In the genomic region with DNA sequence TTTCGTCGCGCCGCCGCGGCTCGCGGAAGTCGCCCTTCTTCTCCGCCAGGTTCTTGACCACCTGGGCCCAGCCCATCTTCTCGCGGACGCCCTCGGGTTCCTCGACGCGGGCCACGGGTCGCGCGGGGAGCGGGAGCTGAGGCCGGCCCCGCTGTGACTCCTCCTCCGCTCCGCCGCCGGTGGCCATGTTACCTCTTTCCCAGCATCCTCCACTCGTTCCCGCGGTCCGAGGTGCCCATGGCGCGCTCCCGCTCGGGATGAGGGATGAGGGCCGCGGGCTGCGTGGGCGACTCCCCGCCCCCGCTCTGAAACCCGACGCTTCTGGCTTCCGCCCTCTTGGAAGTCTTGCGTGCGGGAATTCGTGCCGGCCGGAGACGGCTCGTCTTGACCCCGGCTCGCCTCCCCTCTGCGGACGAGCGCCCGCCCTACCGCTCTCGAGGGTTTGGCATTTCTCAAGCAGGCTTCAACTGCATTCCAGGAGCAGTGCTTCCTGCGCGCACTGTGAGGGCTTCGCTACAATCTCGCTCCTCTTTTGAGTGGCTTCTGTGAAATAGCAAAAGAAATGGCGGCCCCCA, we compare ENCODE assay signal across 8 mouse cellular contexts. TPM values are rescaled to one million over a fixed set of nuclear protein-coding genes. Genes with fewer than 3 reads are reported as not detected.
DNase-seq lines count a peak whose midpoint lies in the region; ATAC-seq lines count a peak whose summit lies in the region.

TSS of gene Zcchc3 (minus strand) at position 437 of the 575 bp plus-strand sequence.

- H3K4me1 ChIP-seq in embryonic facial prominence, embryonic 11.5 days (ENCODE audit: control insufficient read depth, insufficient read depth, low read length) = peaks cover 6% of the 10 kb centered on the region
- peaks cover 16% of the 10 kb centered on the region for H3K4me1 ChIP-seq in intestine, embryonic 16.5 days (ENCODE audit: control insufficient read depth, insufficient read depth, low read length)
- peaks cover 34% of the 10 kb centered on the region for H3K4me1 ChIP-seq in megakaryocyte, embryonic 14.5 days

- H3K4me2 ChIP-seq in embryonic facial prominence, embryonic 11.5 days (ENCODE audit: low read depth, low read length) = peak within 1 kb of the TSS; percentile 90
- H3K4me2 ChIP-seq in intestine, embryonic 16.5 days (ENCODE audit: low read depth, low read length) = peak within 1 kb of the TSS; percentile 80

- no peaks in the 10 kb centered on the region for H3K27me3 ChIP-seq in embryonic facial prominence, embryonic 11.5 days (ENCODE audit: control insufficient read depth, insufficient read depth, low read length)
- no peaks in the 10 kb centered on the region for H3K27me3 ChIP-seq in intestine, embryonic 16.5 days (replicated peaks; ENCODE audit: control insufficient read depth, insufficient read depth, low read length)
- H3K27me3 ChIP-seq in megakaryocyte, embryonic 14.5 days (replicated peaks) = peaks cover 24% of the 10 kb centered on the region

- H3K4me3 ChIP-seq in embryonic facial prominence, embryonic 11.5 days (ENCODE audit: low read depth, low read length) = peak within 1 kb of the TSS; percentile 93
- peak within 1 kb of the TSS; percentile 92 for H3K4me3 ChIP-seq in intestine, embryonic 16.5 days (ENCODE audit: low read length)
- H3K4me3 ChIP-seq in megakaryocyte, embryonic 14.5 days (replicated peaks) = peak within 1 kb of the TSS; percentile 94

- no peaks in the 10 kb centered on the region; the same call in 1 of the 2 replicates for H3K9me3 ChIP-seq in embryonic facial prominence, embryonic 11.5 days (replicated peaks; ENCODE audit: control insufficient read depth, low read length)
- peaks cover 8% of the 10 kb centered on the region for H3K9me3 ChIP-seq in intestine, embryonic 16.5 days (ENCODE audit: control insufficient read depth, low read length)
- H3K9me3 ChIP-seq in megakaryocyte, embryonic 14.5 days = peaks cover 60% of the 10 kb centered on the region

- WGBS in embryonic facial prominence, embryonic 11.5 days = under 1% methylated on average over 60 of the region's 65 CpGs
- WGBS in intestine, embryonic 16.5 days = under 1% methylated on average over 65 of the region's 65 CpGs

- peak within 1 kb of the TSS; percentile 98 for H3K9ac ChIP-seq in embryonic facial prominence, embryonic 11.5 days (replicated peaks; ENCODE audit: low read length)
- H3K9ac ChIP-seq in intestine, embryonic 16.5 days (ENCODE audit: low read depth, low read length) = peak within 1 kb of the TSS; percentile 99

- intact Hi-C loops in left cerebral cortex, postnatal 14 days (cut with DNase I) = loop anchor here (1.0 kb wide), 1 partner anchor 16 kb away; the partner anchor contains the start of gene Sox12

- DNase-seq in adrenal gland, postnatal 36 days = peak; percentile 89 to 92
- DNase-seq in embryonic facial prominence, embryonic 11.5 days (ENCODE audit: low spot score) = peak; percentile 96
- DNase-seq in left cerebral cortex, postnatal 14 days (ENCODE audit: low spot score in 2 of 2) = peak; percentile 85 to 89
- peak; percentile 93 for DNase-seq in right cerebral cortex, postnatal 10 days (ENCODE audit: low spot score in 2 of 2)
- peak; percentile 90 for DNase-seq in urinary bladder, postnatal 14 days (ENCODE audit: low spot score)

- ATAC-seq in embryonic facial prominence, embryonic 11.5 days (replicated peaks; ENCODE audit: insufficient number of reproducible peaks, low FRiP score, low TSS enrichment, low read depth) = peak; percentile 73
- ATAC-seq in granulocyte monocyte progenitor cell, adult 5-6 weeks (replicated peaks; ENCODE audit: poor library complexity, severe bottlenecking) = peak; percentile 90
- peak; percentile 79 for ATAC-seq in intestine, embryonic 16.5 days

- H3K36me3 ChIP-seq in embryonic facial prominence, embryonic 11.5 days (replicated peaks; ENCODE audit: control insufficient read depth, insufficient read depth, low read depth, low read length) = no peaks in the 10 kb centered on the region
- H3K36me3 ChIP-seq in intestine, embryonic 16.5 days (ENCODE audit: control insufficient read depth, insufficient read depth, low read length) = no peaks in the 10 kb centered on the region
- peaks cover 24% of the 10 kb centered on the region for H3K36me3 ChIP-seq in megakaryocyte, embryonic 14.5 days (replicated peaks; ENCODE audit: low read length)

- peak within 1 kb of the TSS; percentile 98 for H3K27ac ChIP-seq in embryonic facial prominence, embryonic 11.5 days (replicated peaks; ENCODE audit: low read depth, low read length)
- H3K27ac ChIP-seq in intestine, embryonic 16.5 days (ENCODE audit: low read length) = peak within 1 kb of the TSS; percentile 88

RNA-seq across cellular contexts. Expression of gene Zcchc3, which starts in this region (rescaled TPM):
- total RNA-seq in adrenal gland, postnatal 36 days (2021) = 1 to 10 TPM; 6.8 to 8.7 TPM
- 61.6 and 67.7 TPM in 2 replicates for polyA plus RNA-seq in embryonic facial prominence, embryonic 11.5 days (2014; fragmentation: Nextera tagmentation; extraction: Ambion mirVana)
- 3.7 and 9.4 TPM in 2 replicates for total RNA-seq in granulocyte monocyte progenitor cell, adult 5-6 weeks (2014; fragmentation: Nextera tagmentation)
- 4.8 and 4.9 TPM in 2 replicates for total RNA-seq in granulocyte monocyte progenitor cell, adult 5-6 weeks (2017)
- polyA plus RNA-seq in intestine, embryonic 16.5 days (2015; fragmentation: Nextera tagmentation; extraction: Ambion mirVana) = 20.7 and 21.2 TPM in 2 replicates
- total RNA-seq in left cerebral cortex, postnatal 14 days (2021) = 10 to 100 TPM in 1 of 2 experiments, 1 to 10 TPM in 1; 8.7 to 11.9 TPM
- 3.6 and 7.9 TPM in 2 replicates for polyA plus RNA-seq in megakaryocyte, embryonic 14.5 days (2012; ENCODE audit: insufficient read depth, low replicate concordance)

Comparison
In these comparisons a context has a peak if more than half of its experiments do, and no peak if none do; other contexts are left out.
1. Peak in every context shown above with its lines: DNase-seq, ATAC-seq, H3K4me3 ChIP-seq and H3K27ac ChIP-seq.